9 mouse cellular contexts compared by ENCODE assay signal in genomic region chr2:155774261-155774926, GRCm38 (mm10). TPM values are rescaled to one million over a fixed set of nuclear protein-coding genes. Genes with fewer than 3 reads are reported as not detected.
DNase-seq lines count a peak whose midpoint lies in the region; ATAC-seq and TF ChIP-seq lines count a peak whose summit lies in the region.
"Had no signal": no experiment of that assay in that cellular context is flagged by ENCODE, and none has a peak within 500 bp of the region (broad histone marks: within the 10 kb centered on the region; RNA-seq: fewer than 3 reads in every experiment).

No protein-coding gene starts in this region.

- TF ChIP-seq POLR2A in lung, adult 2 months (IDR thresholded peaks at IDR 0.05; ENCODE audit: borderline replicate concordance, extremely low read depth, low read depth, low read length): no peak

- no peaks in the 10 kb centered on the region for H3K9me3 ChIP-seq in lung, embryonic 14.5 days (ENCODE audit: low read depth, low read length)
- H3K9me3 ChIP-seq in forebrain, embryonic 11.5 days (ENCODE audit: control insufficient read depth, low read length): no peaks in the 10 kb centered on the region
- no peaks in the 10 kb centered on the region for H3K9me3 ChIP-seq in liver, embryonic 12.5 days (replicated peaks)

- no peak for TF ChIP-seq CTCF in lung, embryonic 14.5 days (IDR thresholded peaks at IDR 0.05; ENCODE audit: low read depth)
- no peak for TF ChIP-seq CTCF in lung, adult 2 months (IDR thresholded peaks at IDR 0.05; ENCODE audit: insufficient read depth, low read length)

- H3K9ac ChIP-seq in lung, embryonic 14.5 days: no peak overlapping the region
- H3K9ac ChIP-seq in forebrain, embryonic 11.5 days (ENCODE audit: low read length): no peak overlapping the region
- H3K9ac ChIP-seq in liver, embryonic 12.5 days: no peak overlapping the region

- no peaks in the 10 kb centered on the region for H3K36me3 ChIP-seq in lung, embryonic 14.5 days (ENCODE audit: insufficient read depth)
- H3K36me3 ChIP-seq in forebrain, embryonic 11.5 days (ENCODE audit: control insufficient read depth, insufficient read depth, low read length): no peaks in the 10 kb centered on the region
- H3K36me3 ChIP-seq in liver, embryonic 12.5 days: no peaks in the 10 kb centered on the region

- no peak overlapping the region for H3K27ac ChIP-seq in lung, embryonic 14.5 days (ENCODE audit: low read depth)
- H3K27ac ChIP-seq in forebrain, embryonic 11.5 days (ENCODE audit: low read depth, low read length): no peak overlapping the region
- H3K27ac ChIP-seq in liver, embryonic 12.5 days: no peak overlapping the region

- peak overlapping the region; percentile 96 for H3K4me2 ChIP-seq in lung, embryonic 14.5 days
- peak overlapping the region; percentile 75; the same call in 1 of the 2 replicates for H3K4me2 ChIP-seq in forebrain, embryonic 11.5 days (ENCODE audit: low read depth, low read length, severe bottlenecking)
- H3K4me2 ChIP-seq in liver, embryonic 12.5 days: peak overlapping the region; percentile 58

- intact Hi-C loops in left cerebral cortex, postnatal 4 days (cut with DNase I): no loop called here

- WGBS in lung, embryonic 14.5 days: 53% methylated on average over 11 of the region's 11 CpGs
- 51% methylated on average over 11 of the region's 11 CpGs for WGBS in lung, adult 2 months
- WGBS in forebrain, embryonic 11.5 days: 65% methylated on average over 11 of the region's 11 CpGs
- WGBS in liver, embryonic 12.5 days (ENCODE audit: insufficient replicate concordance): 46% methylated on average over 11 of the region's 11 CpGs

- peak overlapping the region; percentile 32; the same call in 1 of the 2 replicates for H3K4me3 ChIP-seq in lung, embryonic 14.5 days (ENCODE audit: low read depth, low read length)
- no peak overlapping the region for H3K4me3 ChIP-seq in lung, adult 2 months (replicated peaks; ENCODE audit: extremely low read depth, low read depth, low read length)
- H3K4me3 ChIP-seq in forebrain, embryonic 11.5 days (ENCODE audit: low read depth, low read length): no peak overlapping the region
- H3K4me3 ChIP-seq in liver, embryonic 12.5 days: peak overlapping the region; percentile 56; the same call in 1 of the 2 replicates

- peaks cover 42% of the 10 kb centered on the region for H3K27me3 ChIP-seq in lung, embryonic 14.5 days (ENCODE audit: insufficient read depth, low read length)
- H3K27me3 ChIP-seq in forebrain, embryonic 11.5 days (ENCODE audit: control insufficient read depth, insufficient read depth, low read length): peaks cover 11% of the 10 kb centered on the region
- H3K27me3 ChIP-seq in liver, embryonic 12.5 days (replicated peaks): peaks cover 86% of the 10 kb centered on the region

- H3K4me1 ChIP-seq in lung, embryonic 14.5 days (ENCODE audit: insufficient read depth): no peaks in the 10 kb centered on the region
- peaks cover 4% of the 10 kb centered on the region for H3K4me1 ChIP-seq in lung, adult 2 months (ENCODE audit: control insufficient read depth, insufficient read depth, low read length)
- H3K4me1 ChIP-seq in forebrain, embryonic 11.5 days (replicated peaks; ENCODE audit: control insufficient read depth, insufficient read depth, low read length): no peaks in the 10 kb centered on the region
- H3K4me1 ChIP-seq in liver, embryonic 12.5 days: peaks cover 9% of the 10 kb centered on the region; the same call in 1 of the 2 replicates

- no peak for ATAC-seq in lung, embryonic 14.5 days (ENCODE audit: insufficient read depth)
- ATAC-seq in forebrain, embryonic 11.5 days (replicated peaks; ENCODE audit: low FRiP score): no peak
- ATAC-seq in liver, embryonic 12.5 days: no peak
- no peak for ATAC-seq in inflammation-experienced regulatory T-cells, adult 6 months

- DNase-seq in lung, embryonic 14.5 days: no peak
- no peak for DNase-seq in lung, adult 2 months
- no peak for DNase-seq in forebrain, embryonic 11.5 days (ENCODE audit: low spot score)
- no peak for DNase-seq in layer of hippocampus, adult 8-10 months (ENCODE audit: low spot score in 2 of 2)
- DNase-seq in left cerebral cortex, postnatal 4 days: no peak
- DNase-seq: heart, adult 11 months had no signal

RNA-seq across cellular contexts. Expression of gene Mmp24, which starts 0.7 kb away (rescaled TPM):
- not detected in 2 replicates for polyA plus RNA-seq in lung, embryonic 14.5 days (2014; fragmentation: Nextera tagmentation; extraction: Ambion mirVana)
- polyA plus RNA-seq in lung, adult 2 months (2012; rRNA removed): 0.03 and 0.06 TPM in 2 replicates
- polyA plus RNA-seq in forebrain, embryonic 11.5 days (2014; fragmentation: Nextera tagmentation; extraction: Ambion mirVana): 1.0 and 2.0 TPM in 2 replicates
- 0.04 TPM in 1 of 2 replicates, not detected in the other for polyA plus RNA-seq in liver, embryonic 12.5 days (2016; fragmentation: Nextera tagmentation; extraction: Ambion mirVana)
- not detected for polyA plus RNA-seq in inflammation-experienced regulatory T-cells, adult 6 months (2017; shearing (Covaris generic))
- 10 to 100 TPM; 30.6 to 40.1 (median 35.6) TPM for total RNA-seq in layer of hippocampus, adult 8-10 months (2022)
- total RNA-seq in left cerebral cortex, postnatal 4 days (2021): 100 to 1,000 TPM; 110 to 114 TPM

RNA-seq across cellular contexts. Expression of gene Procr, which starts 23.5 kb away (rescaled TPM):
- polyA plus RNA-seq in lung, embryonic 14.5 days (2014; fragmentation: Nextera tagmentation; extraction: Ambion mirVana): 10.4 and 10.9 TPM in 2 replicates
- 3.2 and 4.5 TPM in 2 replicates for polyA plus RNA-seq in lung, adult 2 months (2012; rRNA removed)
- 0.96 and 1.1 TPM in 2 replicates for polyA plus RNA-seq in forebrain, embryonic 11.5 days (2014; fragmentation: Nextera tagmentation; extraction: Ambion mirVana)
- 1.2 and 1.5 TPM in 2 replicates for polyA plus RNA-seq in liver, embryonic 12.5 days (2016; fragmentation: Nextera tagmentation; extraction: Ambion mirVana)
- under 1 TPM in 1 of 3 experiments, not detected in 2; 0.23 TPM for polyA plus RNA-seq in inflammation-experienced regulatory T-cells, adult 6 months (2017; shearing (Covaris generic))
- 1 to 10 TPM in 3 of 4 experiments, under 1 TPM in 1; 0.85 to 2.6 (median 1.3) TPM for total RNA-seq in layer of hippocampus, adult 8-10 months (2022)
- 1 to 10 TPM; 2.5 to 3.4 TPM for total RNA-seq in left cerebral cortex, postnatal 4 days (2021)

RNA-seq across cellular contexts. Expression of gene Gm17581, which starts 38.7 kb away (rescaled TPM):
- not detected in 2 replicates for polyA plus RNA-seq in lung, embryonic 14.5 days (2014; fragmentation: Nextera tagmentation; extraction: Ambion mirVana)
- polyA plus RNA-seq in lung, adult 2 months (2012; rRNA removed): not detected in 2 replicates
- not detected in 2 replicates for polyA plus RNA-seq in forebrain, embryonic 11.5 days (2014; fragmentation: Nextera tagmentation; extraction: Ambion mirVana)
- polyA plus RNA-seq in liver, embryonic 12.5 days (2016; fragmentation: Nextera tagmentation; extraction: Ambion mirVana): not detected in 2 replicates
- not detected for polyA plus RNA-seq in inflammation-experienced regulatory T-cells, adult 6 months (2017; shearing (Covaris generic))
- total RNA-seq in layer of hippocampus, adult 8-10 months (2022): not detected
- total RNA-seq in left cerebral cortex, postnatal 4 days (2021): not detected
- polyA plus RNA-seq: Patski had no signal

RNA-seq across cellular contexts. Expression of gene BC029722, which starts 44.8 kb away (rescaled TPM):
- polyA plus RNA-seq in lung, embryonic 14.5 days (2014; fragmentation: Nextera tagmentation; extraction: Ambion mirVana): 8.9 and 9.2 TPM in 2 replicates
- 57.4 and 65.1 TPM in 2 replicates for polyA plus RNA-seq in lung, adult 2 months (2012; rRNA removed)
- polyA plus RNA-seq in forebrain, embryonic 11.5 days (2014; fragmentation: Nextera tagmentation; extraction: Ambion mirVana): 6.9 and 8.0 TPM in 2 replicates
- polyA plus RNA-seq in liver, embryonic 12.5 days (2016; fragmentation: Nextera tagmentation; extraction: Ambion mirVana): 6.0 and 6.6 TPM in 2 replicates
- 10 to 100 TPM; 12.6 to 16.8 (median 15.9) TPM for polyA plus RNA-seq in inflammation-experienced regulatory T-cells, adult 6 months (2017; shearing (Covaris generic))
- 10 to 100 TPM; 54.2 to 56.6 (median 55.9) TPM for total RNA-seq in layer of hippocampus, adult 8-10 months (2022)
- 10 to 100 TPM; 23.3 to 24.2 TPM for total RNA-seq in left cerebral cortex, postnatal 4 days (2021)

RNA-seq across cellular contexts. Expression of gene Edem2, which starts 45.1 kb away (rescaled TPM):
- polyA plus RNA-seq in lung, embryonic 14.5 days (2014; fragmentation: Nextera tagmentation; extraction: Ambion mirVana): 35.6 and 35.7 TPM in 2 replicates
- 50.3 and 61.0 TPM in 2 replicates for polyA plus RNA-seq in lung, adult 2 months (2012; rRNA removed)
- polyA plus RNA-seq in forebrain, embryonic 11.5 days (2014; fragmentation: Nextera tagmentation; extraction: Ambion mirVana): 31.8 and 33.2 TPM in 2 replicates
- 24.6 and 25.1 TPM in 2 replicates for polyA plus RNA-seq in liver, embryonic 12.5 days (2016; fragmentation: Nextera tagmentation; extraction: Ambion mirVana)
- 10 to 100 TPM; 38.5 to 41.2 (median 39.8) TPM for polyA plus RNA-seq in inflammation-experienced regulatory T-cells, adult 6 months (2017; shearing (Covaris generic))
- total RNA-seq in layer of hippocampus, adult 8-10 months (2022): 10 to 100 TPM; 23.9 to 33.5 (median 27.8) TPM
- 10 to 100 TPM; 27.9 to 28.7 TPM for total RNA-seq in left cerebral cortex, postnatal 4 days (2021)

Comparison
In these comparisons a context has a peak if more than half of its experiments do, and no peak if none do; other contexts are left out.
1. H3K4me3 ChIP-seq: peak in lung, embryonic 14.5 days (single experiment) and liver, embryonic 12.5 days (single experiment); none in lung, adult 2 months (single experiment) and forebrain, embryonic 11.5 days (single experiment).
2. Peak in every context shown above with its lines, with median percentiles within 50 percentile points of each other: H3K4me2 ChIP-seq.